Mouse (Mus musculus) olfactory bulb, adult 2 months (tissue): Measurements from ENCODE around the gene Hcn3. TPM values are rescaled to one million over a fixed set of nuclear protein-coding genes. Genes with fewer than 3 reads are reported as not detected.

Experiments
- H3K27ac ChIP-seq: fragments of 200-500 bp; 2 replicates; pipeline ENCODE4 v1.5.1; 2012; ENCODE audit warnings: low read depth, low read length; ENCODE audit not compliant: insufficient read depth
- H3K4me1 ChIP-seq: fragments of 200-500 bp; 2 replicates; pipeline ENCODE4 v1.6.1; 2012; ENCODE audit warnings: low read length; ENCODE audit not compliant: control insufficient read depth, insufficient read depth
- H3K4me3 ChIP-seq: fragments of 200-500 bp; 2 replicates; pipeline ENCODE4 v1.5.1; 2012; ENCODE audit warnings: mild to moderate bottlenecking, low read depth, low read length, moderate library complexity; ENCODE audit not compliant: insufficient read depth
- CTCF ChIP-seq: fragments of 200-500 bp; IDR thresholded peaks from 2 replicates; pipeline ENCODE4 v1.5.1; 2012; ENCODE audit warnings: low read depth, mild to moderate bottlenecking, low read length, moderate library complexity; ENCODE audit not compliant: insufficient read depth
- POLR2A ChIP-seq: fragments of 200-500 bp; IDR thresholded peaks from 2 replicates; pipeline ENCODE4 v1.6.1; 2012; ENCODE audit warnings: mild to moderate bottlenecking, low read depth, low read length, moderate library complexity; ENCODE audit not compliant: insufficient read depth
- WGBS: fragments of 180-500 bp; shearing (Covaris S2); methylation state at CpG from one replicate; pipeline ENCODE4 v1.1.7; 2018; 5-methylcytosine and 5-hydroxymethylcytosine counted together
- polyA plus RNA-seq: library from polyadenylated mRNA; stranded (reverse); fragments of >200 nt; gene quantifications from 2 replicates; pipeline ENCODE4 v1.2.4, GENCODE M21; 2012; ENCODE audit warnings: low replicate concordance; ENCODE audit not compliant: missing spikeins, insufficient read depth, insufficient read length

Hcn3 gene
- polyA plus RNA-seq, 1 experiment: not detected

DNA sequence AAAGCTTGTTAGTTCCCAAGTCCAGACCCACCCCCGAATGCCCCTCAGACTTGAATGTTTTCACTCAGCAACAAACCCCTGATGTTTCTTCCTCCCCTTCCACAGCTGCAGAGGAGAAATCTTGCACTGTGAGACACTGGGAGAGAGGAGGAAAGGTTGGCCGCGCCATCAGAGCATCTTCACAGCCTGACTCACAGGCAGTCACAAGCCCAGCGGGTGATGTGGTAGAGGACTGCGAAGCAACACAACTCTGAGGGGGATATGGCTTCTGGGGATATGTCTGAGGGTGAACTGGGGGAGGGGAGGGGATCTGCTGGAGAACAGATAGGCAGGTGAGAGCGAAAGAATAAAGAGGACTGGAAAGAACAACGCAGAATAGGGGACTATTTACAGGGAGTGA, 1.3 kb downstream of the Hcn3 start:
- WGBS: 13% methylated on average over 7 of the region's 7 CpGs
- peak overlapping the region; percentile 88 for H3K4me3 ChIP-seq

DNA sequence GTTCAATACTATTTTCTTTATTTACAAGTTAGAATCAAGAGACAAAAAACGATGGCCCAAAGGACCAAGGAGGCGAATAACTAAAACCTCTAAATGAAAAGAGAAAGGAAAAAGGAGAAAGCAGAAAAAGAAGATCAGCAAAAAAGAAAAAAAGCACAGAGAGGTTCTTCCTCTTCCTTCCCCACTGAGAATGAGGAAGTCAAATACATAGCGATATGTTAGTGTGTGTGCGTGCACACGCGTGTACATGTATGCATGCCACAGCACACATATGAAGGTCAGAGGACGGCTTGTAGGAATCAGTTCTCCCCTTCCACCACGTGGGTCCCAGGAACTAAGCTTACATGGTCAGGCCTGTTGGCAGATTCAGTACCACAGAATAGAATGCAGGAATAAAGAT, 3.0 kb downstream of the Hcn3 start:
- Histone ChIP-seq H3K4me3 (no peak overlapping the region), H3K4me1 (peaks cover 15% of the 10 kb centered on the region), H3K27ac (no peak overlapping the region)
- TF ChIP-seq CTCF (no peak), POLR2A (no peak)
- 90% methylated on average over 8 of the region's 8 CpGs for WGBS

More for the DNA sequence above, 1.3 kb downstream of the Hcn3 start:
- Histone ChIP-seq H3K4me1 (peaks cover 10% of the 10 kb centered on the region), H3K27ac (peak overlapping the region; percentile 95)
- TF ChIP-seq POLR2A (0 out of 2 replicates have a peak, but pooled peaks have one; percentile 23), CTCF (no peak)

DNA sequence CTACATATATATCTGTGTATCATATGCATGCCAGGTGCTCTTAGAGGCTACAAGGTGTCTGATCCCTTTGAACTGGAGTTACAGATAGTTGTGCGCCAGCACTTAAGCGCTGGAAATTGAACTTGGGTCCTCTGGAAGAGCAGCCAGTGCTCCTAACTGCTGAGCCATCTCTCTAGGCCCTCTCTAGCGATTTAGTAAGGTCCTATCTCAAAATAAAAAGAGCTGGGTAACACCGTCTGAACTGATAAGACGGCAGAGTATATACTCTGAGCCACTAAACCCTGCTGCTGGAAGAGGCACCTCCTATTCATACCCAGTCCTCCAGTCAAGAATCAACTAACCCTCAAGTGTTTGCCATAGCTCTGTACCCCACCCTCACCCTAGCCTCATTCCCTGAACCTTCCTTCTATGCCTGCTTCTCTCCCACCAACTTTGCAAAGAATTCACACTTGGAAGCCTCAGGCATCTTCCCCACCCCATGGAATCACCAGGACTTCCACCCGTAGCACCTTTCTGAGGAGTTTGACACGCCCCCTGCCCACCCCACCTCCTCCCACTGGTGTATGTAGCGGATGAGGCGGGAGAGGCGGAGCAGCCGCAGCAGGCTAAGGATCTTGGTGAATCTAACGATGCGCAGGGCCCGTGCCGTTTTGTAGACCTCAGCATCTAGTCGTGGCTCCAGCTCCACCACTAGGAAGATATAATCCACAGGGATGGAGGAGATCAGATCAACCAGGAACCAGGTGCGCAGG, 7.7 kb downstream of the Hcn3 start:
- Histone ChIP-seq H3K4me3 (no peak overlapping the region), H3K4me1 (peaks cover 4% of the 10 kb centered on the region; the same call in 1 of the 2 replicates), H3K27ac (no peak overlapping the region)
- 67% methylated on average over 17 of the region's 17 CpGs for WGBS
- TF ChIP-seq POLR2A (no peak), CTCF (no peak)

DNA sequence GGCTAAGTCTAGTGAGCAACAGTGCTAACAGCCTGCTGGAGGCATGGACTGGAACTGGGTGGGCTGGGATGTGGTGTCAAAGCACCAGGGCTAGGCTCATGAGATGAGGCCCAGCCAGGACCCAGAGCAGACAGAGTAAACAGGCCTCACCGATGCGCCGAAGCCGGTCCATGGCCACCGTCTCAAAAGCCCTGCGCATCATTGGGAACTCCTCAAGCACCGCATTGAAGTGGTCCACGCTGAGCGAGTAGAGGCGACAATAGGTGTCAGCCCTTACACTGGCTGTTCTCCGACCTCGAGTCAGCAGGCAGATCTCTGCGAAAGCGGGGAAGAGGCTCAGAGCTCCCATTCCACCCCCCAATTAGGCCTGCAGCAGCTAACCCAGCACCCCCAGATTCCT, 11.4 kb downstream of the Hcn3 start:
- 85% methylated on average over 14 of the region's 14 CpGs for WGBS
- no peak overlapping the region for H3K27ac ChIP-seq
- no peak for TF ChIP-seq POLR2A
- no peak for TF ChIP-seq CTCF
- H3K4me3 ChIP-seq: no peak overlapping the region
- H3K4me1 ChIP-seq: peaks cover 4% of the 10 kb centered on the region; the same call in 1 of the 2 replicates

DNA sequence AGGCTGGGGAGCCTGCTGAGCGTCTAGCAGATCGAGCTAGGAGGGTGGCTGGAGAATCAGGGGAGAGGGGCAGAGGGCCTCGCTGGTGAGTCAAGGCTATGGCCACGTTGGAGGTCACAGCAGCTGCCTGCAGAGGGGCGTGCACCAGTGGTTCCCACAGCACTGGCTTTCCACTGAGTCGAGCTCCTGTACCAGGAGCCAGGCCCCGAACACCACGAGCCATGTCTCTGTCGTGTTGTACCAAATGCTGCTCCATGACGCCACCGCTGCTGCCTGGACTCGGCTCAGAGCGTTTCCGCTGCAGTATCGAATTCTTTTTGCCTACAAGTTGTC, 12.1 kb downstream of the Hcn3 start:
- Histone ChIP-seq H3K4me1 (peaks cover 4% of the 10 kb centered on the region; the same call in 1 of the 2 replicates), H3K27ac (no peak overlapping the region), H3K4me3 (no peak overlapping the region)
- 42% methylated on average over 15 of the region's 15 CpGs for WGBS
- TF ChIP-seq CTCF: no peak
- TF ChIP-seq POLR2A: no peak

DNA sequence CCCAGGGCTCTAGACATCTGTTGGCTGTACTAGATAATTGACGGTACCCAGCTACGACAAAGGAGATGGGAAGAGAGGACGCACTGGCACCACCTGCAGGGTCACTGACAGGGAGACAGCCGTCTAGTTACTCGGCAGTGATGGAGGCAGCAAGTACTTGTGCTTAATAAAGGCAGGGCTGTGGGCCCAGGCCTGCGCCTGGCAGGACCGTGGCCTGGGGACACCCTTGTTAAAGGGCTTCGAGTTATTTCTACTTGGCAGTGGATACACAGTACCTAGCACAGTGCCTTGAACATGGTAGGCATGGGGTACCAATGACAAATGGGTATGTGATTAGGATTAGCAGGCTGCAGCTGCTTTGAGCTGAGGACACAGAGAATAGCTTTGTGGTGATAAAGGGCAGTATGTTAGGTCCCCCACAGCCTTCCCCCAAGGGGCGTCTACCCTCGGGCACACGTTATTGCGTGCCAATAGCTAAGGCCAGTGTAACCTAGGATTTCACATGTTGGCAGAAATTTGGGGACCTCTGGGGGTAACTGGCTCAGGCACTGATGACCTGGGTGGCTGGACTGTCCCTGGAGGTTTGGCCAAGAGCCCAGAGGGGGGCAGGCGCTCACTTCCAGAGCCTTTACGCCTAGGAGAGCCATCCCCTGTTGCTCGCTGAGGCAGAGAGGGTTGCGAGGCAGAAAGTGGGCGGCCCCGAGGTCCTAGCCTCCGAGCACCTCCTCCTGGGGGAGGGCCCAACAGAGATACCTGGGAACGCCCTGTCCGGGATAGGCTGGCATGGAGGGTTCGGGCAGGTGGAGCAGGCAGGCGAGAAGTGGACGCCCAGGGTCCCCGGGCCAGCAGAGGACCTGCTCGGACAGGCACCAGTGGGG, 12.7 kb downstream of the Hcn3 start:
- Histone ChIP-seq H3K27ac (no peak overlapping the region), H3K4me1 (peaks cover under 1% of the 10 kb centered on the region; the same call in 1 of the 2 replicates), H3K4me3 (no peak overlapping the region)
- WGBS: 55% methylated on average over 26 of the region's 26 CpGs
- TF ChIP-seq POLR2A (no peak), CTCF (no peak)

DNA sequence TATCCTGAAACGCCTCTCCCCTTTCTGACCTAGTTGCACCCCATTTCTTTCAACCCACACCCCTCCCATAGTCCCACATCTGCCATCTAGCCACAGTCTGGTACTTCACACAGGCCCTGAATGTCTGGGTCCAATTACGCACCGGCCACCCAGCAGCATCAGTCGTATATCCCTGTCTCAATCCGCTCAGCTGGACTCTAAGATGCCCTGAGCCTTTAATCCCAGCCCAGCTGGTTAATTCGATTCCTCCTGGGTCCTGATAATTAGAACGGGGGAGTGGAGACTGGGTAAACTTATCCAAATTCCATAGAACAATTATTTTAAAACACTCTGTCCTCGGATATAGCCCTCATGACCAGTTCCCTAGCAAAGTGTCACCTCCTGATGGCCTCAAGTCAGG, 14.4 kb downstream of the Hcn3 start:
- WGBS: 40% methylated on average over 8 of the region's 8 CpGs
- Histone ChIP-seq H3K27ac (no peak overlapping the region), H3K4me1 (no peaks in the 10 kb centered on the region), H3K4me3 (no peak overlapping the region)
- TF ChIP-seq CTCF (no peak), POLR2A (no peak)

DNA sequence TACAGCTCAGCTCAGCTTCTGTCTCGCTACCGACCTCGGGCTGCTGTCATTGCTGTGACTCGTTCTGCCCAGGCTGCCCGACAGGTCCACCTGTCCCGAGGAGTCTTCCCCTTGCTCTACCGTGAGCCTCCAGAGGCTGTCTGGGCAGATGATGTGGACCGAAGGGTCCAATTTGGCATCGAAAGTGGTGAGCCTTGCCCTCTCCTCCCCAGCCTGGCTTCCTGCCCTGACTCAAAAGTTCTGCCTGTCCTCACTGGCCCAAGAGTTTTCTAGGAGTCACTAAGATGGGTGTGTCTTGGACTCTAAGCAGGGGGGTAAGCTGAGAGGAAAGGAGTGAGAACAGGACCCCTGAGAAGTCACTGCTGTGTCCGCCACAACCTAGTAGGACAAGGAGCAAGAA, 15.2 kb downstream of the Hcn3 start:
- WGBS: 76% methylated on average over 10 of the region's 10 CpGs
- no peak overlapping the region for H3K27ac ChIP-seq

DNA sequence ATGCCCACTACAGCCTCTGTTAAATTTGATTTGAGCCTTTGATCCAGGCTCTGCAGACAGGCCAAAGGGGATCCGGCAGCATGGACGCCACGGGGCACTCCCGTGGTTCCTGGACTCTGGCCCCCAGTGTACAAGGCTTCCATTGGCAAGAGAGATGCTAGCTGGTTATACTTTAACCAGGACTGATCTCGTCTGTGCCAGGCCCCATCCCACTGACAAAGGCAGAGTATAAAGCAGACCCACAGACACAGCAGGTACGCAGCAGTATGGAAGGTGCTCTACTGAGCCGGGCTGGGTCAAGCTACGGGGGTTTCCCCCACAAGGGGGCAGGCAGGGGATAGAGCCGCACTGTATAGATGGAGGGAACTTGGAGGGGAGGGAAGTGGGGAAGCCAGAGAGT, 23.6 kb downstream of the Hcn3 start:
- no peak for TF ChIP-seq CTCF
- no peak for TF ChIP-seq POLR2A
- 60% methylated on average over 9 of the region's 9 CpGs for WGBS

More for the DNA sequence above, 15.2 kb downstream of the Hcn3 start:
- TF ChIP-seq POLR2A: no peak
- TF ChIP-seq CTCF: no peak
- Histone ChIP-seq H3K4me1 (no peaks in the 10 kb centered on the region), H3K4me3 (no peak overlapping the region)

More for the DNA sequence above, 23.6 kb downstream of the Hcn3 start:
- H3K4me1 ChIP-seq: peaks cover 14% of the 10 kb centered on the region
- no peak overlapping the region for H3K27ac ChIP-seq
- H3K4me3 ChIP-seq: no peak overlapping the region
